Mouse (Mus musculus) spleen, adult 2 months (tissue): Measurements from ENCODE around the gene Fbxo9.

Experiments used
- CTCF ChIP-seq: fragments of 200-500 bp; IDR thresholded peaks from 2 replicates; pipeline ENCODE4 v1.5.1; 2011; ENCODE audit warnings: mild to moderate bottlenecking, inconsistent platforms; ENCODE audit not compliant: insufficient read depth, insufficient read length, insufficient replicate concordance; ENCODE audit errors: extremely low read depth
- POLR2A ChIP-seq: fragments of 200-500 bp; IDR thresholded peaks from 2 replicates; pipeline ENCODE4 v1.6.1; 2011; ENCODE audit warnings: low read depth, low read length, inconsistent platforms

- TF ChIP-seq POLR2A (no peak), CTCF (no peak)
These were observed 23.1 kb downstream of the Fbxo9 start for GRCm38 (mm10) chr9:78085722-78086287.
